Mouse (Mus musculus) erythroblast, embryonic 14.5 days (primary cell): ENCODE measurements at regions not wholly inside any gene's neighbourhood (a gene's known extent, or its start where the extent isn't known, plus 50 kb on each side); places are given as distances from the start of the nearest gene placed in this dataset.

Experiments
- H3K27me3 ChIP-seq: 2 replicates; pipeline ENCODE4 v1.6.1; 2012; ENCODE audit warnings: inconsistent platforms; ENCODE audit not compliant: control insufficient read depth
- H3K36me3 ChIP-seq: 2 replicates; pipeline ENCODE4 v1.6.1; 2012; ENCODE audit warnings: mild to moderate bottlenecking, inconsistent platforms; ENCODE audit not compliant: control insufficient read depth
- H3K4me1 ChIP-seq: 2 replicates; pipeline ENCODE4 v1.6.1; 2012; ENCODE audit warnings: inconsistent platforms; ENCODE audit not compliant: control insufficient read depth
- H3K4me3 ChIP-seq: replicated peaks from 2 replicates; pipeline ENCODE3; 2012; ENCODE audit warnings: moderate library complexity, mild to moderate bottlenecking, inconsistent platforms
- H3K9me3 ChIP-seq: 2 replicates; pipeline ENCODE4 v1.6.1; 2012; ENCODE audit warnings: low read length, inconsistent platforms, mixed read lengths; ENCODE audit not compliant: control insufficient read depth
- GATA1 ChIP-seq: IDR thresholded peaks from 2 replicates; pipeline ENCODE4 v1.6.1; 2012; ENCODE audit warnings: low read length, inconsistent platforms, mixed read lengths
- TAL1 ChIP-seq: IDR thresholded peaks from 3 replicates; pipeline ENCODE4 v1.6.1; 2012; ENCODE audit warnings: low read length, inconsistent platforms, mixed read lengths

- Histone ChIP-seq H3K36me3 (no peaks in the 10 kb centered on the region), H3K9me3 (no peaks in the 10 kb centered on the region), H3K4me3 (no peak overlapping the region), H3K27me3 (no peaks in the 10 kb centered on the region), H3K4me1 (no peaks in the 10 kb centered on the region)
- TF ChIP-seq GATA1: no peak
- TF ChIP-seq TAL1: no peak
These were observed 163.9 kb downstream of the Ptprc start for GRCm38 (mm10) chr1:138011581-138011980.

GRCm38 (mm10) chr1:138010910-138011477 is 164.5 kb downstream of the Ptprc start:
- no peaks in the 10 kb centered on the region for H3K9me3 ChIP-seq
- no peaks in the 10 kb centered on the region for H3K36me3 ChIP-seq
- no peak for TF ChIP-seq TAL1
- no peak for TF ChIP-seq GATA1
- no peaks in the 10 kb centered on the region for H3K4me1 ChIP-seq
- no peaks in the 10 kb centered on the region for H3K27me3 ChIP-seq
- no peak overlapping the region for H3K4me3 ChIP-seq

- H3K27me3 ChIP-seq: no peaks in the 10 kb centered on the region
- H3K36me3 ChIP-seq: no peaks in the 10 kb centered on the region
- no peaks in the 10 kb centered on the region for H3K9me3 ChIP-seq
- H3K4me3 ChIP-seq: no peak overlapping the region
- H3K4me1 ChIP-seq: no peaks in the 10 kb centered on the region
- no peak for TF ChIP-seq TAL1
- TF ChIP-seq GATA1: no peak
These were observed 168.7 kb downstream of the Ptprc start for GRCm38 (mm10) chr1:138006811-138007210.

- no peaks in the 10 kb centered on the region for H3K36me3 ChIP-seq
- H3K9me3 ChIP-seq: no peaks in the 10 kb centered on the region
- H3K4me3 ChIP-seq: no peak overlapping the region
- no peaks in the 10 kb centered on the region for H3K27me3 ChIP-seq
- TF ChIP-seq TAL1: no peak
- TF ChIP-seq GATA1: no peak
- no peaks in the 10 kb centered on the region for H3K4me1 ChIP-seq
These were observed 171.2 kb downstream of the Ptprc start for GRCm38 (mm10) chr1:138004319-138004718.

GRCm38 (mm10) chr1:137999268-137999900 is 176.1 kb downstream of the Ptprc start:
- no peak for TF ChIP-seq GATA1
- no peak for TF ChIP-seq TAL1
- H3K4me3 ChIP-seq: no peak overlapping the region
- no peaks in the 10 kb centered on the region for H3K9me3 ChIP-seq
- H3K36me3 ChIP-seq: no peaks in the 10 kb centered on the region
- H3K4me1 ChIP-seq: no peaks in the 10 kb centered on the region
- H3K27me3 ChIP-seq: no peaks in the 10 kb centered on the region

- Histone ChIP-seq H3K4me3 (no peak overlapping the region), H3K27me3 (no peaks in the 10 kb centered on the region), H3K9me3 (no peaks in the 10 kb centered on the region), H3K36me3 (no peaks in the 10 kb centered on the region), H3K4me1 (no peaks in the 10 kb centered on the region)
- TF ChIP-seq TAL1 (no peak), GATA1 (no peak)
These were observed 179.5 kb downstream of the Ptprc start for GRCm38 (mm10) chr1:137996041-137996440.

- H3K36me3 ChIP-seq: no peaks in the 10 kb centered on the region
- no peaks in the 10 kb centered on the region for H3K4me1 ChIP-seq
- H3K4me3 ChIP-seq: no peak overlapping the region
- no peaks in the 10 kb centered on the region for H3K27me3 ChIP-seq
- H3K9me3 ChIP-seq: no peaks in the 10 kb centered on the region
- TF ChIP-seq GATA1: no peak
These were observed 183.6 kb downstream of the Ptprc start for GRCm38 (mm10) chr1:137991936-137992335.

- no peak overlapping the region for H3K4me3 ChIP-seq
- no peaks in the 10 kb centered on the region for H3K4me1 ChIP-seq
- H3K9me3 ChIP-seq: no peaks in the 10 kb centered on the region
- H3K27me3 ChIP-seq: no peaks in the 10 kb centered on the region
- no peaks in the 10 kb centered on the region for H3K36me3 ChIP-seq
- TF ChIP-seq TAL1 (no peak), GATA1 (no peak)
These were observed 184.1 kb downstream of the Ptprc start for GRCm38 (mm10) chr1:137991412-137991811.

- no peaks in the 10 kb centered on the region for H3K4me1 ChIP-seq
- H3K9me3 ChIP-seq: no peaks in the 10 kb centered on the region
- no peak overlapping the region for H3K4me3 ChIP-seq
- H3K36me3 ChIP-seq: no peaks in the 10 kb centered on the region
- no peaks in the 10 kb centered on the region for H3K27me3 ChIP-seq
- TF ChIP-seq GATA1: no peak
- TF ChIP-seq TAL1: no peak
These were observed 202.1 kb downstream of the Ptprc start for GRCm38 (mm10) chr1:137973406-137973805.
